Mouse (Mus musculus) 3134 (cell line): ENCODE results near the gene Ccz1.
A peak's percentile ranks its signal among the peaks of the same experiment; 100 is the strongest.

Source experiments
- DNase-seq: peaks from one replicate; pipeline ENCODE4 v3.0.0-alpha.2; 2011; ENCODE audit warnings: low spot score; ENCODE audit not compliant: insufficient read length; ENCODE audit errors: extremely low read depth

Gene Ccz1

DNA sequence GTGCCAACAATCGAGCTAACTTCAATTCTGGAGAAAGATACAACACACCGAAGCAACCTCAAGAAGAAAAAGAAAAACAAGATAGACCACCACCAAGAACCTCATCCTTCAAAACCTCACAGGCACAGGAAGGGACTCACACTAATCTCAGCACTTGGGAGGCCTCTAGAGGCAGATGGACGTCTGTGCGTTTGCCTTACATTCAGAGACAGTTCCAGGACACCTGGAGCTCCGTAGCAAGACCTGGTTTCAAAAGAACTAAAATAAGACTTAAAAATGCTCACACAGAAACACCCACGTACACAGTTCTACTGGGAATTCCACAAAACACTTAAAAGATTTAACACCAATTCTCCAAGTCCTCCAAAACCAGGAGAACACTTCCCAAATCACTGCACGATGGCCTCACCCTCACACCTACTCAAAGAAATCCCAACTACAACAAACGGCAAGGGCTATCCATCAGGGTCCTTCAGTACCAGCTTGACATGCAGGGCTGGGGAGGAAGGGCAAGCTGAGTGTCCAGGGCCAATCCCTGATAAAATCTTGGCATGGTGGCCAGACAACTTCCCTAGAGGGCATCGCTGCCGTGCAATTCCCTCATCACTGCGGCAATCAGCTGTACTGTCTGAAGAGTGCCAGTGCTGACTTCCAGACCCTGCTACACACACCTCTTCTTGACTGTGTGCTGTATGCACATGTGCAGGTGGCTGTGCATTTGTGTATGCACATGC is 19.9 kb downstream of the Ccz1 start:
- DNase-seq: no peak

DNA sequence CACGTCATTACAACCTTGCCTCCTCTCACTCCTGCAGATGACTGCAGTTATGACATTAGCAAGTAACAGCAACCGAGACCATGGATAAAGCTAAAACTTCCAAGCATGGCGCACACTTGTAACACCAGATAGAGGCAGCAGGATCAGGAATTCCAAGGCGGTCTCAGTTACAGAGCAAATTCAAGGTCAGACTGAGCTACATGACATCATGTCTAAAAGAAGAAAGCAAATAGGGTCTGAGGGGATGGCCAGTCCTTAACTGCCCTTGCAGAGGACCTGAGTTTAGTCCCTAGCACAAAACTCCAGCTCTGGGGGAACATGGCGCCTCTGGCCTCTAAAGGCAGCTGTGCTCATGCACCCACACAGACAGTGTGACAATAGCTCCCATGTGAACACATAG is 20.8 kb downstream of the Ccz1 start:
- DNase-seq: no peak

DNA sequence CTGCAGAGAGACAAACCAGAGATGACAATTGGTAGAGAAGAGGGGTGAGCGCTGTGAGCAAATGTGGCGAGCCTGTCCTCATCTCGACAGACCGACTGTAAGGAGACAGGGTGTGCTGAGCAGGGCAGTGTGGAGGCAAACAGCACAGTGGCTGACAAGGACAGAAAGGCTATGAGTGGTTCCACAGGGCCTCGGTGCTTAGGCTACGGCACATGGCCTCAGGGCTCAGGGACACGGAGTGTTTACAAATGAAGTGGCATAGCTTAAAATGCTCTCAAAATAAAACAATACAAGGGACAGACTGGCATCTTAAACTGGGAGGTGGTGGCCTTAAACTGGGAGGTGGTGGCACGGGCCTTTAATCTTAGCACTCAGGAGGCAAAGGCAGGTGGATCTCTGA is 21.4 kb downstream of the Ccz1 start:
- no peak for DNase-seq

DNA sequence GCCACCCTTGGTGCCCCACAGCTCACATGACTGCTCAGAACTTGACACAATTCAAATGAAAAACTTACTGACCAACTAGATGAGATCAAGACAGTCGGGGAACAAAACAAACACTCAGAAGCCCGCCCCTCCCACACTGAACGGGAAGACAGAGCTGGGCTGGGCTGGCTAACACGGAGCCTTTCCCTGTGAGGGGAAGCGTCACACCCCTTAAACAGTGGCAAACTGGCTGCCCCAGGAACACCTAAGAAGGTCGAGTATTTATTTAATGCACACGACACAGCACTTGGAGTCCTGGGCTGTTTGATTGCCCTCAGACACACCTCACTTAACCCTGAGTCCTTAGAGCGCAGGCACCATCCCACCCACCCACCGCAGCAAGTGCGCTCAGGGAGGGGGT is 22.0 kb downstream of the Ccz1 start:
- DNase-seq: no peak

DNA sequence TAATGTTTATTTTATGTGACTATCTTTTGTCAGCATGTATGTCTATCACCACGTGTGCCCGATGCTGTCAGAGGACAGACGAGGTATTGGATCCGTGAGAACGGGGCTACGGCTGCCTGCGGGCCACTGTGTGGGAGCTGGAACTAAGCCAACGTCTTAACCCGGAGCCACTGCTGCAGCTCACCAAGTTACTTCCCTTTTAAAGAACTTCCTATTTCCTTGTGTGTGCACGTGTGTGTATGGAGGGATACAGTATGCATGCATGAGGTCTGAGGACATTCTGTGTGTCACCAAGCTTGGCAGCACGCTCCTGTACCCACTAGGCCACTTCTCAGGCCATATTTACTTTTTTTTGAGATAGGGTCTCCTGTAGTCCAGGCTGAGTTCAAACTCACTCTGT is 24.6 kb downstream of the Ccz1 start:
- no peak for DNase-seq

DNA sequence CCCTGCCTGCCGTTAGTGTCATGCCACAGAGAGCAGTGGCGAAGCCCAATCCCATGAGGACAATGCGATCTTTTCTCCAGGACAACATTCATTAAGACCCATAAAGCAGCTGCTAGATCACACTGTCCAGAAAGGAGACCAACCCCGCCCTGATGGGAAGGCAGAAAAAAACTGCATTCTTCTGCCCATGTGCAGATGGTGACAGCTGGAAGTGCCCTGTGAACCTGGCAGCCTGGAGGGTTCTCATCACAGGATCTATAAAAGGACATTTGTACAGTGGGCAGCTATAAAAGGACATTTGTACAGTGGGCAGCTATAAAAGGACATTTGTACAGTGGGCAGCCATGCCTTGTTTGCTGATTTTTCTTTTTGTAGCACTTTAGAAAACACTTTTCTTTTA is 25.6 kb downstream of the Ccz1 start:
- DNase-seq: no peak

DNA sequence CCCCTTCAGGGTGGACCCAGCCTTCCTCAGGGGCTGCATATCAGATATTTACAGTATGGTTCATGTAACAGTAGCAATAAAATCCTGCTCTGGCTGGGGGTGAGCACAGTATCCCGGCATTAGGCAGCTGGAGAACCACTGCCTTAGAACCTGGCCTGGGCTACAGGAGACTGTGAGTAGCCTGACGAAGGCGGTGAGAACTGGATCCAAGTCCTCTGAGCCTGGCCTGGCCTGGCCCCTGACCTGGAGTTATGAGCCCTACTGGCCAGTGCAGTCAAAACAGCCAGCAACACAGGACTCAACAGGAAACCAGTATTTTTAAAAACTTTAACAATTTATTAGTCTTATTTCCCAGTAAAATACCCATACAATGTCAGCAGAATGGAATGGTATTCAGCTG is 27.1 kb downstream of the Ccz1 start:
- no peak for DNase-seq

DNA sequence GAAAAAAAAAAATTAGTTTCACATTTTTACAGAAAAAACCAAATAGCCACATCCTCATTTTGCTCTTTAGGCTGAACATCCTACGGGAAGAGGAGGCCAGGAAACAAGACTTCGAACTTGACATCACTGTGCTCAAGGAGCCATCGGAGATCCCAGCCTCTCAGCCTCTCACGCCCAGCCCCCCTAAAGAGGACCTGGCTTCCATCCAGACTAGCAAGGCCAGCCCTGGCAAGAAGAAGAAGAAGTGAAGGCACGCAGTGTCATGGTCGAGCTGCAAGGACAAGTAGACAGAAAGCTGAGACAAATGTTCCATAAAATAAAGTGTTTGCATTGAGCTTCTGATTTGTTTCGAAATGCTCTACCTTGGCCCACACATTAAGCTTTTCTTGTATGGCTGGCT is 29.3 kb downstream of the Ccz1 start:
- DNase-seq: no peak

DNA sequence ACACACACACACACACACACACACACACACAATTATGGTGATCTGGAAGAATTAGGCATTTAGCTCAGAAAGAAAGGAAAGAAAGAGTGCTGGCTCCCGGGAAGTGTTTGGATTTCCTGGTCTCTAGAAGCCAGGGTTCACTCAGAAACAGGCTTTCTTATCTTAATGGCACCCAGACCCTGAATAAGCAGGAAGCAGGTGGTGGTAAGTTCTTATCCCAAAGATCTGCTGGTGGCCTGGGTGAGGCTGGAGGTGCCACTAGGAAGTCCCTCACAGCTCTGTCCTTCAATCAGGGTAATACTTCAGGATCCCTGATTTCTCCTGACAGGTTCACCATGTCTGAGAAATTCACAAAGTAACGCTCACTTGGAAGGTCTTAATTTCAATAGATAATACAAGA is 32.3 kb downstream of the Ccz1 start:
- DNase-seq: no peak

DNA sequence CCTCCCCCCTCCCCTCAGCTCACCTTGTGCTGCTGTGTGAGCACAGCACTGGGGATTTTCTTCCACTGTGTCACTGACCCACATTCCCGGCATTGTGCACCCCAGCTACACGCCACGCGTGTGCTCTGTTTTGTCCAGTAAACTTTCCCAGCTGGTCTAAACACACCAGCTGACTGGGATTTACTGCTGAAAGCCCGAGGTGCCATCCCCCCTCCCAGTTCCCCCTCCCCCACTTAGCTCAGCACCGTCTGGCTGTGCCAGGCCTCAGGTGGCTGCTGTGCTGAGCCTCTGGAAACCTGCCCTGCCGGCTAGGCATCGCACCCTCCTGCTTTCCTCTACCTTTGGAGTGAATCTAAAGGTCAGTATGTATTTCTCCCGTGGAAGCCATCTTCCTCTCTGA is 33.8 kb downstream of the Ccz1 start:
- no peak for DNase-seq

DNA sequence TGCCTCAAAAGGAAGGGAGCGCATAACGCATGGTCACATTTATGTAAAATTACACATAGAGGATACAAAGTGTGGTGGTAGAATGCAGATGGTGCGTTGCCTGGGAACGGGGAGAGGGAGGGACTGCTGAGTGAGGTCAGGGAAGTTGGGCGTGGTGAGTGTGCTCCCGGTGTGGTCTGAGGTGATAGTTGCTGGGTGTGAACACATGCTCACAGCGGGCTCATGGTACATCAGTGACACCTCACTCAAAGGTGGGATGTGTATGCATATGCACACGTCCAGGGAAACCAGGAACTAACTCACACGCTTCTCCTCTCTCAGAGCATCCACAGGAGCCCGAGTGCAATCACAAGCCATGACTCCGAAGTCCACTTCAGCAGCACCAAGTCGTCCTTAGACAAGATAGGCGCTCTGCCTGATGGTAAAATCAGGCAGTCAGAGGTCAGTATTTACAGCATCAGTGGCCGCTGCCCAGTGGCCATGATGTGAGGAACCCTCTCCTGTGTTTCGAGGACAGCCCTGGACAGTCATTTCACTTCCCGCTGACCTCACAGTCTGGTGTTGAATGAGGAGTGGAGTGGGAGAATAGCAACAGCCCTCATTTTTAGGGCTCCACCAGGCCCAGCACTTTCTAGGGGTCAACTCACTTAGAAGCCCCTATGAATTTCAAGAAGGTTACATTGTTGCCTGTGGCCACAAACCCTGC is 37.8 kb downstream of the Ccz1 start:
- no peak for DNase-seq

DNA sequence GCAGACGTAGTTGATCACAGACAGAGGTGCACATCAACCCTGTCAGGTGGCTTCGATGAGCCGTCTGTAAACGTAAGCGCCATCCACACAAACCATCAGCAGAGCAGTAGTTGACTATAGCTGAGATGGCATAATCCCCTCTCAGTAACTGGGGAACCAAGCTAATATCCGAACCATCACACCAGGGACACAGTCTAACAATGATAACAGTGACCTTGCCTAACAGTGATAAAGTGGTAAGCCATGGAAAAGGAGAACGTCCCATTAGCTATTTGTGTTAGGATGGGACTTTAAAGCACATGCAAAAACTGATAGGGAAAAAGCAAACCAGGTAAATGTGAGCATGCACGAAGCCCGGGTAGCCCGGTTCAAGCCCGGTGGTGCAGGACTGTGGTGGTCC is 38.4 kb downstream of the Ccz1 start:
- DNase-seq: no peak

DNA sequence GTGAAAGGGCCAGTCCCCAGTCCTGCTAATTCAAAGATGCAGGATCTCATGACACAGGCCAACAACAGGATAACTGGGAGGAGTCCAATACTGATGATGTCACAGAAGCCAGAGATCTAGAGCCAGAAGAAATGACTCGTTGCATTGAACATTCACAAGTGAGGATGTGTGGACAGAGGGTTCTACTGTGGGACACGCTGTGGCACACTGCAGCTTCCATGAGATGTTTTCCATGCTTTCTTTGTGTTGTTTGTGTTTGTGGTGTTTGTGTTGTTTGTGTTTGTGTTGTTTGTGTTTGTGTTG is 39.1 kb downstream of the Ccz1 start:
- no peak for DNase-seq

DNA sequence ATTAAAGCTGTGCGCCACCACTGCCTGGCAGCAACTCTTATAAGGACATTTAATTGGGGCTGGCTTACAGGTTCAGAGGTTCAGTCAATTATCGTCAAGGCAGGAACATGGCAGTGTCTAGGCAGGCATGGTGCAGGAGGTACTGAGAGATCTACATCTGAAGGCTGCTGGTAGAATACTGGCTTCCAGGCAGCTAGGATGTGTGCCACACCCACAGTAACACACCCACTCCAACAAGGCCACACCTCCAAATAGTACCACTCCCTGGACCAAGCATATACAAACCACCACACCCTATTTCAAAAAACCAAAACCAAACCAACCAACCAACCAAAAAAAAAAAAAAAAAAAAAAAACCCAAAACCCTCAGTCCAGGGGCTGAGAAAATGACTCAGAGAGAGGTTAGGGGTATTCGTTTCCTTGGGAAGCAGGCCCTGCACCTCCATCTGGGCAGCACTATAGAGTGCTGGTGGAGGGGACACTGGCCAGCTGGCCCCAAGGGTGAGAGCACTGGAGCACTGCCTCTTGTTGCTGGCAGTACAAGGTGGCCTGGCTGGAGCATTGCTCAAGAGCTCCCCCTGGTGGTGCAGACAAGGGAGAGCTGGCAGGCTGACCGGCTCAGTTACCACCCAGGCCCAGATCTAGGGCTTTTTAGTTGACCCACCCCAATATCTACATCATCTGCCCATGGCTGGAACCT is 39.6 kb downstream of the Ccz1 start:
- peak; percentile 72 for DNase-seq

DNA sequence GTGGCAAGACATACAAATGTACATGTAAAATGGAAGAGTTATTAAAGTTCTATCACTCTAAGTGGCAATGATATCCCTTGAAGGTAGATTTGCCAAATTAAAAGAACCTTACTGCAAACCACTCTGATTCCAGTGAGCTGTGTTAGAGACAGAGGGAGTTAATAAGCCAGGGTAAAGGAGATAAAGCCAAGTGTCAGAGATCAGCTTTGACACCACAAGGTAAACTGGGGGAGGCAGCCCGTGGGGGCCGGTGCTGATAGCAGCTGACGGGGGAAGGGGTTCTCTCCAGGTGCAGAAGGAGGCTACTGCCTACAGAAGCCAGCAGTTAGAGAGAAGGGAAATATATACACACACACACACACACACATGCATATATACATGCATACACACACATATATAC is 42.0 kb downstream of the Ccz1 start:
- no peak for DNase-seq

DNA sequence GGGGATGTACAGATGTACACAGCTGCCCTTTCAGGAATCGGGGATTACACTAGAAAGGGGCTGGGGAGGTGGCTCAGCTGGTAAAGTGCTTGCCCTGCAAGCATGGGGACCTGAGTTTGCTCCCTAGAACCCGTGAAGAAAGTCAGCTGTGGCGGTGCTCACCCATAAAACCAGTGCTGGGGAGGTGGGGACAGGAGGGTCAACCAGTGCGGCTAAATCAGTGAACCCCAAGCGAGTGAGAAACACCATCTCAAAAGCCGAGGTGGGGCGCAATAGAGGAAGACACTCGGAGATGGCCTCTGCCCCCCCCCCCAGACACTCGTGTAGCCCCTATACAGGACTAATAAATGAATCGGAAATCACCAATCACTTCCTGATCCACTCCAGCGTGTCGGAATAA is 48.0 kb downstream of the Ccz1 start:
- DNase-seq: no peak

DNA sequence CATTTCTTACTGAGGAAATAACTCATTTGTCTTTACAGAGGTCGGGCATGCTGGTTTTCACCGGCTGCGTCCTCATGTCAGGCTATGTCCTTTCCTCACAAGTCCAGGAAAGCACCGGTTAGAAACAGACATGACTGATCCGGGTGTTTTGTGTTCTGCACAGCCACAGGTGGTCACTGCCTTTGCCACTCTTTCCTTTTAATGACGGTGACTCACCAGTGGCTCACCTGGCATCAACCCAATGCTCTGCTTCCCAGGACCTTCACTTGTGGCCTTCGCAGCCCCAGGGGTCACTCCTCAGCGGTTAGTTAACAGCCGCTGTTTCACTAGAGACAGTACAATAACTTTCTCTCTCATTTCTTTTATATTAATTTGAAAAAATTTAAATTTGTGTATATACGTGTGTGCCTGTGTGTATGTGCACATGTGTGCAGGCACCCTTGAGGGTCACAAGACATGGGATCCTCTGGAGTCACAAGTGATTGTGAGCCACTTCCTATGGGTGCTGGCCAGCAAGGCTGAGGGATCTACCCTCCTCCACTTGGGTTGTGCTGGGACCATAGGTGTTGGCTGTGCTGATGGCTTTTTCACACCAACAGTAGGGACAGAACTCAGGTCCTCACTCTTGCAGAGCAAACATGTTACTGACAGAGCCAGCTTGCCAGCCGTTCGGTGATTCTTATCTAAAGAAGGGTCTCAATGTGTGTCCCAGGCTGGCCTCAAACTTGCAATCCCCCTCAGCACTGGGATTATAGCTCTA is 48.9 kb downstream of the Ccz1 start:
- peak; percentile 45 for DNase-seq

DNA sequence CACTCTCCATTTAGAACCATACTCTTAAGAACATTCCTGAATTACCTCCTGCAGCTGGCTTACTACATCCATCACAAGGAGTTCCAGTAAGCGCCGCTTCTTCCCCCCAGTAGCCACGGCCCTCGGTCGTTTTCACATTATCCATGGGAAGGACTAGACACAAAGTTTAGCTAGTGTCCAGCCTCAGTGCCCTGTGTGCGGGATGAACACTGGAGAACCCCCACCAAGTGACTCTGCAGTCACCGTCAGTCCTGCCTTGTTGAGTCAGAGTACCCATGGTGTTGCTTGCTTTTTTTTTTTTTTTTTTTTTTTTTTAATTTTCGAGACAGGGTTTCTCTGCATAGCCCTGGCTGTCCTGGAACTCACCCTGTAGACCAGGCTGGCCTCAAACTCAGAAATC is 53.5 kb downstream of the Ccz1 start:
- no peak for DNase-seq

DNA sequence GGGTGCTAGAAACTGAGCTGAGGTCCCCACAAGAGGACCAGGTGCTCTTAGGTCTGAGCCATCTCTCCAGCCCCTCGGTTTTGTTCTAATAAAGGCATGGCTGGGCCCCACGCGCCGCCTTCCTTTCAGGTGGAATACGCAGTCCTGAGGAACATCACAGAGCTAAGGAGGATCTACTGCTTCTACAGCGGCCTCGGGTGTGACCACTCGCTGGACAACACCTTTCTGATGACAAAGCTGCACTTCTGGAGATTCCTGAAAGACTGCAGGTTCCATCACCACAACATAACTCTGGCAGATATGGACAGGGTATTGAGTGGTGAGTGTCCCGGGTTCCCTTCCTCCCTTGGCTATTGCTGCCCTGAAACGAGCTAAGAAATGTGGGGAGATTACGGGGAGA is 55.1 kb downstream of the Ccz1 start:
- DNase-seq: no peak

DNA sequence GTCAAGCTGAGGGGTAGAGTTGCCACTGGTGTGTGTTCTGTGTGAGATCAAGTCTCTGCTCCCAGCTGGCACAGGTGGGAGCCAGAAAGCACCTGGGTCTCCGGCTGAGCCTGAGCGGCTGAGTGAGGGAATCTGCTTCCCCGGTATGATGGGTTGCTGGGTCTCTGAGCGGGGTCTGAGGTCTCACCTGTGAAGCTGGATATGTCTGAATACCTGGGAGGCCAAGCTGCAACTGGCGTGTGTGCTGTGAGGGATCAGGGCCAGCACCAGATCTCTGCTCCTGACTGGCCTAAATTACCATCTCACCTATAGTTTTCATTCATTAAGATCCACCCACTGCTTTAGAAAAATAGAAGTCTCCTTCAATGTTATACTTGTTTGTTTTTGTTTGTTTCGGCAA is 57.6 kb downstream of the Ccz1 start:
- no peak for DNase-seq

DNA sequence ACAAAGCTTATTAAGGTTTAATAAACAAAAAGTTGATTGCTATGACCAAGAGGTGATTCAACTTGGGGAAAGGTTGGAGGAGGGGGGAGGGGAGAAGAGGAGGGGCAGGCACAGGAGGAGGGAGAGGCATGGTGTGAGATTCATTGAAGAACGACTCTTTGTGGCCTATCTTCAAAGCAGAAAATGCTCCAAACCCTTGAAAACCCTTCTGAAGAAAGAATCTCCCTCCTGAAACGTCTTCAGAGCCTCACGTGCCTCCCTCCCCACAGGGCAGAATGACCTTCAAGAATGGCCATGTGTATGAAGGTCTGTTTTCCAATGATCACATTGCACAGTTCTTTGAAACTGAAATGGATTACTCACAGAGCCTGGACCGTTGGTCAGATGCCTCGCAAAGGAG is 64.7 kb downstream of the Ccz1 start:
- DNase-seq: no peak

DNA sequence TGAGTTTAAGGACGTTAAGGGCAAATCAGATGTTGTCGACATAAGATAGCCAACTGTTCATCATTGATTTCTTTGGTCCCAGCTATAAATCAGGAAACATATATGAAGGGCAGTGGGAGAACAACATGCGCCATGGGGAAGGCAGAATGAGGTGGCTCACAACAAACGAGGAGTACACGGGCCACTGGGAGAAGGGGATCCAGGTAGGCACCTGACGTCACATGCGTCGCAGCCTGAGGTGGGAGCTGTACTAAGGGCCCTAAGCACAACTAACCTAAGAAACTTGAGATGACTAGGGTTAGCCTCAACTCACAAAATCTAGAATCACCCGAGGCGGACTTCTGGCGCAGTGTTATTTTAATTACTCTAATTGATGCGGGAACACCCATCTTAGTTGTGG is 66.3 kb downstream of the Ccz1 start:
- DNase-seq: no peak
